Mouse (Mus musculus): ENCODE data around the gene Tcap.

Tcap gene

GRCm38 (mm10) chr11:98383261-98384030, at the start of gene Tcap:
Tcap (plus strand) TSS chr11:98383811.
- POLR2A ChIA-PET: interaction anchor here in 2 of 4 experiments (1.1 to 1.8 kb wide), 7 partner anchors 11 to 85 kb away, joined by 3 to 8 read pairs (median 3); partner anchors contain the start of genes Stard3 (in 2 of the 2), Erbb2 (in 1 of the 2) and Pgap3 (in 1 of the 2)
- CTCF ChIA-PET: interaction anchor here (0.5 to 4.0 kb wide), 9 partner anchors 10 to 74 kb away, joined by 3 to 27 read pairs (median 4); partner anchors contain the start of gene Mien1 (in 1 of the 4)

- ChIA-PET CTCF (interaction anchor here (0.6 to 3.7 kb wide), 13 partner anchors 9 to 453 kb away, joined by 3 to 19 read pairs (median 4); partner anchors contain the start of genes Mien1 (in 1 of the 4) and Ppp1r1b (in 1 of the 4)), POLR2A (interaction anchor here in 3 of 4 experiments (0.6 to 1.6 kb wide), 13 partner anchors 14 to 569 kb away, joined by 3 to 13 read pairs (median 3); partner anchors contain the start of gene Cdk12 (in 1 of the 3))
These were observed 49.5 kb upstream of the Tcap start for GRCm38 (mm10) chr11:98333981-98334741.

GRCm38 (mm10) chr11:98335250-98335649, 48.4 kb upstream of the Tcap start:
- CTCF ChIA-PET: interaction anchor here in 3 of 4 experiments (0.6 to 3.7 kb wide), 7 partner anchors 7 to 248 kb away, joined by 3 to 19 read pairs (median 4); partner anchors contain the start of genes Mien1 (in 1 of the 3) and Ppp1r1b (in 1 of the 3)
- POLR2A ChIA-PET: interaction anchor here in 2 of 4 experiments (0.6 to 1.4 kb wide), 7 partner anchors 15 to 268 kb away, joined by 3 to 4 read pairs (median 3); partner anchors contain the start of gene Cdk12 (in 1 of the 2)

GRCm38 (mm10) chr11:98336245-98337107, 47.1 kb upstream of the Tcap start:
- POLR2A ChIA-PET: interaction anchor here (0.5 to 1.5 kb wide), 8 partner anchors 12 to 777 kb away, joined by 3 to 4 read pairs (median 3); partner anchors contain the start of gene Ppp1r1b (in 3 of the 4)
- CTCF ChIA-PET: interaction anchor here (0.6 to 2.4 kb wide), 29 partner anchors 8 to 252 kb away, joined by 3 to 12 read pairs (median 3); partner anchors contain the start of genes Mien1 (in 1 of the 4), Pnmt (in 1 of the 4), Ppp1r1b (in 1 of the 4) and Stard3 (in 1 of the 4)

- ChIA-PET CTCF (interaction anchor here (0.5 to 2.0 kb wide), 8 partner anchors 10 to 781 kb away, joined by 3 to 7 read pairs (median 4); partner anchors contain the start of gene Ppp1r1b (in 2 of the 4)), POLR2A (interaction anchor here (0.6 to 2.4 kb wide), 9 partner anchors 10 to 249 kb away, joined by 3 to 11 read pairs (median 5); partner anchors contain the start of genes Ormdl3 (in 1 of the 4) and Stard3 (in 1 of the 4))
These were observed 45.1 kb upstream of the Tcap start for GRCm38 (mm10) chr11:98338507-98338961.

GRCm38 (mm10) chr11:98339071-98339501, 44.5 kb upstream of the Tcap start:
- ChIA-PET POLR2A (interaction anchor here (0.6 to 2.4 kb wide), 10 partner anchors 11 to 248 kb away, joined by 3 to 11 read pairs (median 4); partner anchors contain the start of genes Stard3 (in 2 of the 4) and Ormdl3 (in 1 of the 4)), CTCF (interaction anchor here (0.6 to 2.0 kb wide), 7 partner anchors 9 to 782 kb away, joined by 3 to 7 read pairs (median 3); partner anchors contain the start of gene Ppp1r1b (in 1 of the 4))

- ChIA-PET CTCF (interaction anchor here in 3 of 4 experiments (0.5 to 3.9 kb wide), 10 partner anchors 9 to 847 kb away, joined by 3 to 45 read pairs (median 4); partner anchors contain the start of gene Stard3 (in 1 of the 3)), POLR2A (interaction anchor here (0.7 to 2.4 kb wide), 8 partner anchors 11 to 335 kb away, joined by 3 to 11 read pairs (median 5); partner anchors contain the start of genes Stard3 (in 2 of the 4) and Ormdl3 (in 1 of the 4))
These were observed 43.8 kb upstream of the Tcap start for GRCm38 (mm10) chr11:98339679-98340287.

GRCm38 (mm10) chr11:98340597-98340996, 43.0 kb upstream of the Tcap start:
- ChIA-PET CTCF (interaction anchor here in 3 of 4 experiments (0.5 to 3.9 kb wide), 8 partner anchors 12 to 847 kb away, joined by 3 to 45 read pairs (median 6); partner anchors contain the start of gene Stard3 (in 1 of the 3)), POLR2A (interaction anchor here in 2 of 4 experiments (0.7 to 1.6 kb wide), 2 partner anchors 84 to 336 kb away, joined by 5 to 6 read pairs; no protein-coding TSS in a partner anchor)

- ChIA-PET CTCF (interaction anchor here in 3 of 4 experiments (0.7 to 4.6 kb wide), 12 partner anchors 10 to 314 kb away, joined by 3 to 65 read pairs (median 19); partner anchors contain the start of gene Mien1 (in 1 of the 3)), POLR2A (interaction anchor here in 2 of 4 experiments (1.1 to 1.7 kb wide), 3 partner anchors 43 to 76 kb away, joined by 3 to 5 read pairs (median 4); no protein-coding TSS in a partner anchor)
These were observed 42.4 kb upstream of the Tcap start for GRCm38 (mm10) chr11:98341174-98341573.

GRCm38 (mm10) chr11:98342000-98342945, 41.3 kb upstream of the Tcap start:
- POLR2A ChIA-PET: interaction anchor here in 3 of 4 experiments (0.6 to 2.0 kb wide), 24 partner anchors 10 to 1511 kb away, joined by 3 to 9 read pairs (median 3); partner anchors contain the start of genes Stard3 (in 2 of the 3), Erbb2 (in 1 of the 3), Mien1 (in 1 of the 3) and Tcap (in 1 of the 3)
- CTCF ChIA-PET: interaction anchor here (0.5 to 4.6 kb wide), 231 partner anchors 8 to 1847 kb away, joined by 3 to 65 read pairs (median 5); partner anchors contain the start of genes Stard3 (in 4 of the 4), Erbb2 (in 3 of the 4), Mien1 (in 3 of the 4) and Lrrc3c (in 2 of the 4)

GRCm38 (mm10) chr11:98345253-98345652, 38.4 kb upstream of the Tcap start:
- CTCF ChIA-PET: interaction anchor here (0.5 to 4.6 kb wide), 17 partner anchors 8 to 1117 kb away, joined by 3 to 65 read pairs (median 3); no protein-coding TSS in a partner anchor
- POLR2A ChIA-PET: interaction anchor here (0.5 to 1.3 kb wide), 4 partner anchors 10 to 210 kb away, joined by 3 to 4 read pairs (median 3); partner anchors contain the start of gene Stard3 (in 1 of the 4)

- POLR2A ChIA-PET: interaction anchor here in 2 of 4 experiments (0.7 to 3.4 kb wide), 4 partner anchors 12 to 232 kb away, joined by 3 to 28 read pairs (median 4); partner anchors contain the start of gene Stard3 (in 2 of the 2)
- CTCF ChIA-PET: interaction anchor here in 2 of 4 experiments (0.6 to 1.2 kb wide), 2 partner anchors 12 to 42 kb away, joined by 3 to 5 read pairs; partner anchors contain the start of gene Stard3 (in 1 of the 2)
These were observed 37.4 kb upstream of the Tcap start for GRCm38 (mm10) chr11:98346168-98346567.

GRCm38 (mm10) chr11:98347385-98348082, 36.1 kb upstream of the Tcap start:
- POLR2A ChIA-PET: interaction anchor here (0.6 to 3.5 kb wide), 6 partner anchors 11 to 1524 kb away, joined by 3 to 28 read pairs (median 5); partner anchors contain the start of gene Stard3 (in 2 of the 4)
- CTCF ChIA-PET: interaction anchor here (0.5 to 1.6 kb wide), 11 partner anchors 9 to 116 kb away, joined by 3 to 7 read pairs (median 4); partner anchors contain the start of genes Erbb2 (in 1 of the 4) and Stard3 (in 1 of the 4)
